8 mouse cellular contexts compared by ENCODE assay signal in the genomic region with DNA sequence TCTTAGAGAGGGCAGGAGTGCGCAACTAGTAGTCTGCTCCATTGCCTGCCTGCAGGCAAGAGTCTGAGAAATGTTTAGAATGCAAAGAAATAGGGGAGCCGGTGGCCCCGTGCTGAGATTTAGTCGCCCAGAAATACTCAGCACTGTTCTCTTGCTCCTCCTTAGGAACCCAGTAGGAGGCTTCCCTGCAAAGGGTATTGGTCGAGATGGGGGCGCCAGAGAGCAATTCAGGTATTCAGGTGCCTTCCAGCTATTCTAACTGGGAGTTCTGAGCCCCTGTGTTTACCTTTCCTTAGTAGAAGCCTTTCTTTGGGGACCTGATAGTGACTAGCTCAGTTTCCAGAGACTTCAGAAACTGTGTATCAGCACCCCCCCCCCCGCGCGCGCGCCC. TPM values are rescaled to one million over a fixed set of nuclear protein-coding genes. Genes with fewer than 3 reads are reported as not detected.
A peak's percentile ranks its signal among the peaks of the same experiment; 100 is the strongest.
DNase-seq lines count a peak whose midpoint lies in the region; ATAC-seq and TF ChIP-seq lines count a peak whose summit lies in the region.

No protein-coding gene starts in this region.

- no peak overlapping the region for H3K27ac ChIP-seq in layer of hippocampus, adult 2 months
- 0 out of 2 replicates have a peak overlapping the region, but pooled peaks have one; percentile 44 for H3K27ac ChIP-seq in hindbrain, embryonic 13.5 days
- no peak overlapping the region for H3K27ac ChIP-seq in liver, embryonic 13.5 days
- H3K27ac ChIP-seq in neural tube, embryonic 12.5 days, result no peak overlapping the region

- no peaks in the 10 kb centered on the region for H3K36me3 ChIP-seq in hindbrain, embryonic 13.5 days
- H3K36me3 ChIP-seq in liver, embryonic 13.5 days, result no peaks in the 10 kb centered on the region
- no peaks in the 10 kb centered on the region for H3K36me3 ChIP-seq in neural tube, embryonic 12.5 days

- peak overlapping the region; percentile 48 for H3K4me3 ChIP-seq in layer of hippocampus, adult 2 months
- H3K4me3 ChIP-seq in hindbrain, embryonic 13.5 days, result peak overlapping the region; percentile 35
- peak overlapping the region; percentile 46 for H3K4me3 ChIP-seq in liver, embryonic 13.5 days (replicated peaks)
- peak overlapping the region; percentile 25 for H3K4me3 ChIP-seq in neural tube, embryonic 12.5 days

- no peaks in the 10 kb centered on the region for H3K9me3 ChIP-seq in hindbrain, embryonic 13.5 days
- no peaks in the 10 kb centered on the region for H3K9me3 ChIP-seq in liver, embryonic 13.5 days (replicated peaks)
- no peaks in the 10 kb centered on the region for H3K9me3 ChIP-seq in neural tube, embryonic 12.5 days

- peaks cover 84% of the 10 kb centered on the region for H3K27me3 ChIP-seq in hindbrain, embryonic 13.5 days
- peaks cover 68% of the 10 kb centered on the region for H3K27me3 ChIP-seq in liver, embryonic 13.5 days
- H3K27me3 ChIP-seq in neural tube, embryonic 12.5 days (replicated peaks), result peaks cover 60% of the 10 kb centered on the region

- H3K4me1 ChIP-seq in hindbrain, embryonic 13.5 days (replicated peaks), result peaks cover 44% of the 10 kb centered on the region
- H3K4me1 ChIP-seq in liver, embryonic 13.5 days (replicated peaks), result 0 out of 2 replicates have a peak, but pooled peaks cover 3% of the 10 kb centered on the region
- peaks cover 38% of the 10 kb centered on the region for H3K4me1 ChIP-seq in neural tube, embryonic 12.5 days

- H3K4me2 ChIP-seq in hindbrain, embryonic 13.5 days, result peak overlapping the region; percentile 61
- H3K4me2 ChIP-seq in liver, embryonic 13.5 days, result peak overlapping the region; percentile 58
- H3K4me2 ChIP-seq in neural tube, embryonic 12.5 days (replicated peaks), result peak overlapping the region; percentile 67

- TF ChIP-seq CTCF in layer of hippocampus, adult 2 months (conservative IDR thresholded peaks at IDR 0.05), result peak; percentile 63

- DNase-seq in layer of hippocampus, adult 2 months (ENCODE audit: low spot score in 2 of 2), result no peak
- no peak for DNase-seq in layer of hippocampus, adult 11-12 months (ENCODE audit: low spot score)
- DNase-seq in embryo, embryonic 11 days, result peak; percentile 70
- no peak for DNase-seq in liver, embryonic 13.5 days
- DNase-seq in ovary, postnatal 10 days (ENCODE audit: low spot score), result no peak
- DNase-seq in natural killer cell, adult 2 months (ENCODE audit: low spot score in 2 of 2), result no peak

- peak; percentile 27; the same call in 1 of the 2 replicates for ATAC-seq in hindbrain, embryonic 13.5 days (ENCODE audit: low FRiP score)
- no peak for ATAC-seq in liver, embryonic 13.5 days (ENCODE audit: low read depth)
- ATAC-seq in neural tube, embryonic 12.5 days (ENCODE audit: low FRiP score, low read depth), result no peak

- 13% methylated on average over 11 of the region's 11 CpGs for WGBS in hindbrain, embryonic 13.5 days
- 4% methylated on average over 11 of the region's 11 CpGs for WGBS in liver, embryonic 13.5 days (ENCODE audit: insufficient replicate concordance)
- WGBS in neural tube, embryonic 12.5 days, result 5% methylated on average over 11 of the region's 11 CpGs

- peak overlapping the region; percentile 61 for H3K9ac ChIP-seq in hindbrain, embryonic 13.5 days
- no peak overlapping the region for H3K9ac ChIP-seq in liver, embryonic 13.5 days
- H3K9ac ChIP-seq in neural tube, embryonic 12.5 days, result no peak overlapping the region

RNA-seq across cellular contexts. Expression of a gene that starts 11.5 kb away (rescaled TPM):
- under 1 TPM in 1 of 2 experiments, not detected in 1; 0.54 TPM for total RNA-seq in layer of hippocampus, adult 2 months (2021)
- 36.4 and 40.7 TPM in 2 replicates for polyA plus RNA-seq in hindbrain, embryonic 13.5 days (2015; fragmentation: Nextera tagmentation; extraction: Ambion mirVana)
- polyA plus RNA-seq in liver, embryonic 13.5 days (2015; fragmentation: Nextera tagmentation; extraction: Ambion mirVana), result 0.25 and 0.49 TPM in 2 replicates
- polyA plus RNA-seq in neural tube, embryonic 12.5 days (2016; fragmentation: Nextera tagmentation; extraction: Ambion mirVana), result 30.4 and 32.2 TPM in 2 replicates

Comparison
In these comparisons a context has a peak if more than half of its experiments do, and no peak if none do; other contexts are left out.
1. RNA of a gene that starts 11.5 kb away (polyA plus RNA-seq): 36.4 to 40.7 TPM in hindbrain, embryonic 13.5 days and 30.4 to 32.2 TPM in neural tube, embryonic 12.5 days; 0.25 to 0.49 TPM in liver, embryonic 13.5 days; every median in the first group is over 10 times any median in the second.
2. Peak in every context shown above with its lines, with median percentiles within 50 percentile points of each other: H3K4me3 ChIP-seq and H3K4me2 ChIP-seq.